Mouse (Mus musculus) liver, postnatal 0 days (tissue): ENCODE measurements around the gene Faf1.

Source experiments
- CTCF ChIP-seq: sonication (generic); IDR thresholded peaks from 2 replicates; pipeline ENCODE4 v1.5.1; 2016; ENCODE audit warnings: antibody characterized with exemption, low read depth
- EP300 ChIP-seq: IDR thresholded peaks from 2 replicates; pipeline ENCODE4 v1.6.1; 2016; ENCODE audit warnings: antibody characterized with exemption, low read depth, mild to moderate bottlenecking

- TF ChIP-seq CTCF (no peak), EP300 (no peak)
Measured at GRCm38 (mm10) chr4:109945554-109945953, 269.2 kb downstream of the Faf1 start.
